ENCODE assay signal across 18 mouse cellular contexts in the genomic region with DNA sequence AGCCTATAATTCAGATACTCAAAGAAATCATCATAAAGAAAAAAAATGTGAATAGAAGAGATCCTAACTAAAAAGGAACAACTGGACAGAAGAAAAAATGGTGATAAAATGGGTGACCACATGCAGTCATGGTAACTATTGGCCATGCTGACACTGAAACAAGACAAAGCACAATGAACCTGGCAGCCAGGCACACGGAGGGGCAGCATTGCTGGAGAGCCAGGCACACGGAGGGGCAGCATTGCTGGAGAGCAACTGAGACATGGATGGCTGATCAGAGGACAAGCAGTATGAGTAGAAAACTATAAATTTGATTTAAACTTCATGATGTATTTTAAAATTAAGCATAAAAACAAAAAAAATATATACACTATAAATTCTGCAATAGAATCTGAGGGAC.
"Had no signal": no experiment of that assay in that cellular context is flagged by ENCODE, and none has a peak within 500 bp of the region (broad histone marks: within the 10 kb centered on the region; RNA-seq: fewer than 3 reads in every experiment).

No protein-coding gene starts in this region.

- ATAC-seq: midbrain, embryonic 13.5 days; midbrain, embryonic 15.5 days had no signal

- H3K27ac ChIP-seq: midbrain, embryonic 10.5 days; midbrain, embryonic 13.5 days; midbrain, embryonic 15.5 days; neural tube, embryonic 13.5 days; neural tube, embryonic 15.5 days had no signal

- H3K9ac ChIP-seq: lung, embryonic 14.5 days; midbrain, embryonic 13.5 days; midbrain, embryonic 15.5 days; neural tube, embryonic 13.5 days; neural tube, embryonic 15.5 days had no signal

- H3K9me3 ChIP-seq: midbrain, embryonic 10.5 days; midbrain, embryonic 13.5 days; midbrain, embryonic 15.5 days; neural tube, embryonic 13.5 days; neural tube, embryonic 15.5 days had no signal

- H3K4me2 ChIP-seq: lung, embryonic 14.5 days; midbrain, embryonic 13.5 days; midbrain, embryonic 15.5 days; neural tube, embryonic 13.5 days; neural tube, embryonic 15.5 days had no signal

- H3K36me3 ChIP-seq: midbrain, embryonic 10.5 days; midbrain, embryonic 13.5 days; midbrain, embryonic 15.5 days; neural tube, embryonic 13.5 days; neural tube, embryonic 15.5 days had no signal

- H3K4me3 ChIP-seq: midbrain, embryonic 10.5 days; midbrain, embryonic 13.5 days; midbrain, embryonic 15.5 days; myocyte; neural tube, embryonic 13.5 days; neural tube, embryonic 15.5 days had no signal

- H3K4me1 ChIP-seq: midbrain, embryonic 15.5 days had no signal

- DNase-seq: lung, adult 18-20 months; lung, embryonic 14.5 days; lung, postnatal 10 days; lung, postnatal 4 days; retina, postnatal 1 day; right cerebral cortex, adult 18-20 months; right cerebral cortex, postnatal 25 days; right cerebral cortex, postnatal 4 days; spleen, adult 18-20 months; thymus, adult 18-20 months; thymus, postnatal 14 days; thymus, postnatal 36 days had no signal

- H3K27me3 ChIP-seq: midbrain, embryonic 13.5 days; midbrain, embryonic 15.5 days; neural tube, embryonic 13.5 days; neural tube, embryonic 15.5 days had no signal
